Mouse (Mus musculus): ENCODE data around the gene Chic1.

Gene Chic1

DNA sequence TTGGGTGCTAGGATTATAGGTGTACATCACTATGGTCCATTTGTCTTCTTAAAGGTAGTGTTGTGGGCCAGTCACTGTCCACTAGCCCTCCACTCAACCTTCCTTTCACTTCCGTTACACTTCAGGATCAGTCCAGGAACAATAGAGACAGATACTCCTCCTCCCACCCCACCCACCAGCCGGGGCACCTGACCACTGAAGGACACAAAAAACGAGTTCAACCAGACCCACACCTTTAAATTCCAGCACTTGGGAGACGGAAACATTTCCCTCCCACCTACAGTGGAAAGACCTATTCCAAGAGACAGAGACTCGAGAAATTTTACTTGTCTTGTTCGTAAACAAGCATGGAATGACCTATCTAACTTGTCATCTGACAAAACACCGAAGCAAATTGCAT lies 76.0 kb downstream of the Chic1 start:
- no peak for DNase-seq (ENCODE audit: low spot score in 2 of 2)

DNA sequence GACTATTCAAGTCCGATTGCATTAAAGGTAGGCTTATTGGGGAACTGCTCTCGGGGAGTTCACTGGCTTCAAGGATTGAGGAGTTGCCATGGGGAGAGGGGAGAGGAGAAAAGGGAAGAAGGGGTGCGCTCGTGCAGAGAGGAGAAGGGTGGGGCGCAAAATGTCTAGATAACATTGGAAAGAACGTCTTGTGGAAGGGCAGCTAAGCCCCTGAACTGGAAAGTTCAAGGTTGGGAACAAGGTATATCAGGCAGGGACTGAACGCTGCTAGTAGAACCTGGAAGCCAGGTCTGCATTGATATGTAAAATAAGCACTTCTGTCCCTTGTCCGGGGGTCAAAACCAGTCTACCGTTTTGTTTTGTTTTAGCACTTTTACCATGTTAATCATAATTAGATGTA lies 81.7 kb downstream of the Chic1 start:
- no peak for DNase-seq (ENCODE audit: low spot score in 2 of 2)

DNA sequence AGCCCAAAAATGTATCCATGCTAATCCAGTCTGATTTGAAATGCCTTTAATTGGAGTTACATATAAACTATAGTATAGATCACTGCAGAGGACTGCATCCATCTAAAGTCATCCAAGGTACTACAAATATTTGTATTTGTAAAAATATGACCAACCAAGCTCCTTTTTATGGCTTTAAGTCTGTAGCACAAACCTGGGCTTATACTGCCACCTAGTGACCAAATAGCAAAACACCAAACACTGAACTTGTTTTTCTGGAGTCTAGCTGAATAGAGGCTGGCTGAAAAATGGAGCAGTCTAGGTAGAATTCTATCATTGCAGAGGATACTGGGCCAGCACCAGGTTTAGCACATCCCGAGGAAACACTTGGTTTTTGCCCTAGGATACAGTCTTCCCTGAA lies 84.5 kb downstream of the Chic1 start:
- no peak for DNase-seq (ENCODE audit: low spot score in 2 of 2)

DNA sequence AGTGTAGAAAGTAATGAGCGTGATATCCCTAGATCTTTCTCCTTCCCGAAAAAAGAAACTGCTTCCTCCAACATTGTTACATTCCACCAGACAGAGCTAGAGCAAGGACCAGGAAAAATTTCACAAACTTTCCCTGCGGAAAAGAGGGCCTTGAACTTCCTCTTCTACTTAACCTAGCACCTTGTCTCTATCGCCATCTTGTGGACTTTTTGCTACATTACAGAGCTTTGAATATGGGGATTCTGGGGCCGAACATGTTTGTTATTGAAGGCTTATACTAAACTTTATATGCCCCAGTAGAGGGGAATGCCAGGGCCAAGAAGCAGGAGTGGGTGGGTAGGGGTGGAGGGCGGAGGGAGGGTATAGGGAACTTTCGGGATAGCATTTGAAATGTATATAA lies 87.5 kb downstream of the Chic1 start:
- DNase-seq (ENCODE audit: low spot score in 2 of 2) = no peak

Measured in spleen, postnatal 10 days (tissue).